ENCODE assay signal across 18 mouse cellular contexts in genomic region chr13:90820453-90820852, GRCm38 (mm10).
"Had no signal": no experiment of that assay in that cellular context is flagged by ENCODE, and none has a peak within 500 bp of the region (broad histone marks: within the 10 kb centered on the region; RNA-seq: fewer than 3 reads in every experiment).

No protein-coding gene starts in this region.

- H3K36me3 ChIP-seq: limb, embryonic 12.5 days; limb, embryonic 15.5 days; lung, embryonic 15.5 days; midbrain, embryonic 12.5 days; midbrain, embryonic 15.5 days; neural tube, embryonic 13.5 days had no signal

- H3K9ac ChIP-seq: limb, embryonic 12.5 days; limb, embryonic 15.5 days; liver, embryonic 14.5 days; liver, postnatal 0 days; lung, embryonic 15.5 days; midbrain, embryonic 12.5 days; midbrain, embryonic 15.5 days; neural tube, embryonic 13.5 days had no signal

- ATAC-seq: liver, postnatal 0 days; midbrain, embryonic 15.5 days had no signal

- H3K9me3 ChIP-seq: limb, embryonic 12.5 days; limb, embryonic 15.5 days; lung, embryonic 15.5 days; midbrain, embryonic 12.5 days; midbrain, embryonic 15.5 days; neural tube, embryonic 13.5 days had no signal

- H3K27ac ChIP-seq: limb, embryonic 12.5 days; limb, embryonic 15.5 days; liver, embryonic 14.5 days; lung, embryonic 15.5 days; midbrain, embryonic 12.5 days; midbrain, embryonic 15.5 days; neural tube, embryonic 13.5 days had no signal

- DNase-seq: kidney, adult 18-20 months; kidney, adult 9 months; kidney, postnatal 14 days; kidney, postnatal 4 days; liver, postnatal 0 days; lung, postnatal 14 days; lung, postnatal 4 days; thymus, adult 18-20 months; thymus, postnatal 36 days had no signal

- H3K4me3 ChIP-seq: limb, embryonic 12.5 days; limb, embryonic 15.5 days; lung, embryonic 15.5 days; midbrain, embryonic 12.5 days; midbrain, embryonic 15.5 days; myocyte; neural tube, embryonic 13.5 days had no signal

- H3K4me2 ChIP-seq: limb, embryonic 12.5 days; limb, embryonic 15.5 days; liver, embryonic 11.5 days; lung, embryonic 15.5 days; midbrain, embryonic 12.5 days; midbrain, embryonic 15.5 days; neural tube, embryonic 13.5 days had no signal

- H3K27me3 ChIP-seq: limb, embryonic 12.5 days; limb, embryonic 15.5 days; lung, embryonic 15.5 days; midbrain, embryonic 12.5 days; midbrain, embryonic 15.5 days; neural tube, embryonic 13.5 days had no signal

- H3K4me1 ChIP-seq: limb, embryonic 15.5 days; lung, embryonic 15.5 days; midbrain, embryonic 15.5 days; neural tube, embryonic 13.5 days had no signal
